Mouse (Mus musculus) embryonic facial prominence, embryonic 14.5 days (tissue): ENCODE measurements around the gene Inava. TPM values are rescaled to one million over a fixed set of nuclear protein-coding genes. Genes with fewer than 3 reads are reported as not detected.

Experiments used
- ATAC-seq: fragments of 200-750 bp; cut with Nextera tagmentation; 2 replicates; pipeline ENCODE4 v1.8.0; 2017; ENCODE audit warnings: low read depth, moderate number of reproducible peaks, moderate TSS enrichment
- DNase-seq: peaks from one replicate; pipeline ENCODE4 v3.0.0-alpha.2; 2015; ENCODE audit warnings: low spot score
- H3K27ac ChIP-seq: fragments of 300-500 bp; sonication (generic); replicated peaks from 2 replicates; pipeline ENCODE4 v1.5.1; 2014; ENCODE audit warnings: low read depth, mild to moderate bottlenecking, low read length, moderate library complexity
- H3K27me3 ChIP-seq: fragments of 300-500 bp; sonication (generic); replicated peaks from 2 replicates; pipeline ENCODE4 v1.6.1; 2014; ENCODE audit warnings: low read length; ENCODE audit not compliant: control insufficient read depth, insufficient read depth
- H3K36me3 ChIP-seq: fragments of 300-500 bp; sonication (generic); 2 replicates; pipeline ENCODE4 v1.6.1; 2014; ENCODE audit warnings: low read length, mixed read lengths; ENCODE audit not compliant: control insufficient read depth, insufficient read depth
- H3K4me1 ChIP-seq: fragments of 300-500 bp; sonication (generic); 2 replicates; pipeline ENCODE4 v1.6.1; 2014; ENCODE audit warnings: antibody characterized with exemption, low read length; ENCODE audit not compliant: control insufficient read depth, insufficient read depth
- H3K4me2 ChIP-seq: fragments of 300-500 bp; sonication (generic); 2 replicates; pipeline ENCODE4 v1.6.1; 2014; ENCODE audit warnings: low read depth, mild to moderate bottlenecking, low read length, moderate library complexity, mixed read lengths
- H3K4me3 ChIP-seq: fragments of 300-500 bp; sonication (generic); 2 replicates; pipeline ENCODE4 v1.5.1; 2014; ENCODE audit warnings: low read depth, mild to moderate bottlenecking, low read length
- H3K9ac ChIP-seq: fragments of 300-500 bp; sonication (generic); 2 replicates; pipeline ENCODE4 v1.6.1; 2014; ENCODE audit warnings: low read depth, mild to moderate bottlenecking, low read length, moderate library complexity, mixed read lengths
- H3K9me3 ChIP-seq: fragments of 300-500 bp; sonication (generic); 2 replicates; pipeline ENCODE4 v1.6.1; 2016; ENCODE audit warnings: low read length; ENCODE audit not compliant: control insufficient read depth
- WGBS: fragments of 180-500 bp; shearing (Covaris S2); extraction: QIAGEN DNeasy Blood & Tissue Kit; methylation state at CpG from one replicate; pipeline ENCODE4 v1.1.7; 2014; 5-methylcytosine and 5-hydroxymethylcytosine counted together
- polyA plus RNA-seq: library from polyadenylated mRNA; unstranded; fragments of >200 nt; fragmentation: Nextera tagmentation; extraction: Ambion mirVana; gene quantifications from 2 replicates; pipeline ENCODE4 v1.2.1, GENCODE M21; 2014

Gene Inava
- polyA plus RNA-seq, 1 experiment from 2014 or later = 8.0 TPM

GRCm38 (mm10) chr1:136165436-136165835 is 68.6 kb downstream of the Inava start:
- no peaks in the 10 kb centered on the region for H3K4me1 ChIP-seq
- H3K27ac ChIP-seq = no peak overlapping the region
- no peak for DNase-seq
- no peaks in the 10 kb centered on the region for H3K9me3 ChIP-seq
- ATAC-seq = no peak
- H3K4me2 ChIP-seq = no peak overlapping the region
- H3K9ac ChIP-seq = no peak overlapping the region
- no peaks in the 10 kb centered on the region for H3K27me3 ChIP-seq
- WGBS = 50% methylated on average over 2 of the region's 2 CpGs
- peaks cover 33% of the 10 kb centered on the region for H3K36me3 ChIP-seq
- no peak overlapping the region for H3K4me3 ChIP-seq

Other genes starting within 250 kb of the Inava start
- gene Igfn1, start 227.9 kb downstream of the Inava start, polyA plus RNA-seq = 0.09 TPM in 1 of 2 replicates, not detected in the other
- gene Tmem9, start 226.1 kb downstream of the Inava start, polyA plus RNA-seq = 93.3 and 112 TPM in 2 replicates
- 0.67 TPM in 1 of 2 replicates, not detected in the other for gene Ascl5, start 183.5 kb downstream of the Inava start, polyA plus RNA-seq
- gene Cacna1s, start 181.5 kb downstream of the Inava start, polyA plus RNA-seq = 11.2 and 12.1 TPM in 2 replicates
- 2.8 and 3.3 TPM in 2 replicates for gene Kif21b, start 102.9 kb downstream of the Inava start, polyA plus RNA-seq
- not detected in 2 replicates for gene Mroh3, start 21.4 kb downstream of the Inava start, polyA plus RNA-seq
- not detected in 2 replicates for gene Gpr25, start 26.6 kb upstream of the Inava start, polyA plus RNA-seq
- 18.4 and 20.3 TPM in 2 replicates for gene Camsap2, start 111.8 kb upstream of the Inava start, polyA plus RNA-seq
- gene Ddx59, start 181.0 kb upstream of the Inava start, polyA plus RNA-seq = 17.0 and 18.7 TPM in 2 replicates
- gene Kif14, start 232.1 kb upstream of the Inava start, polyA plus RNA-seq = 5.7 and 6.6 TPM in 2 replicates